Mouse (Mus musculus) frontal cortex, postnatal 25 days (tissue): Measurements from ENCODE around the gene Gcn1l1.

Source experiments
- DNase-seq, 2 experiments: peaks; one replicate each; pipeline ENCODE4 v3.0.0; 2022; ENCODE audit warnings: low spot score in 2 of 2

Gcn1l1 gene

DNA sequence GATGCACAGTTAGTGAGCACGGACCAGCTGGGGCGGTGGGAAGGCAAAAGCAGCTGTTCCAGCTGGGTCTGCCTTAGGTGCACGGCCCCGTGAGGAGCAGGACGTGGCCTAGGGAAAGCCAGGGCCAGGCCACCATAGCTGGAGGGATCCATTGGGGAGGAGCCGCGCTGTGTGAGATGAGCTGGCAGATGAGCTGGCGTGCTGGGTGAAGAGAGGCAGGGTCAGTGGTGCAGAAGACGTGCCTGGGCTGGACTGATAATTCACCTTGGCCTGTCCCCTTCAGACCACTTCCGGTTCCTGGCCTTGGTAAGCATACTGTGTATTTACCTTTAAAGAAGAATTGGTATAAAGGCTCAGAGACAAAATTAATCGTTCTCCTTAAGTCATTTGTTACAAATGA, 46.5 kb downstream of the Gcn1l1 start:
- no peak for DNase-seq

DNA sequence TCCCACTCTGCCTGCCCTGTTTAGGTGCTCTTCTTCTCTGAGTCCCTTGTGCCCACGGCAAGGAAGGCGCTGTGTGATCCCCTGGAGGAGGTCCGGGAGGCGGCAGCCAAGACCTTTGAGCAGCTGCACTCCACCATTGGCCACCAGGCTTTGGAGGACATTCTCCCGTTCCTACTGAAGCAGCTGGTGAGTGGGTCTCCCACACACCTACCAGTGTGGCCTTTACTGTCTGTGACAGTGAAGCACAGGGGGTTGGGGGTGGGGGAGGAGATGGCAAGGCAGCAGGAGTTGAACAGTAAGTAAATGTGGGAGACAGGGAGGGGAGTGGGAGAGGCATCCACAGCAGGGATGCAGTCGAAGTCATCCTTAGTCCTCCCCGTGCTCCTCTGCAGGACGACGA, 48.3 kb downstream of the Gcn1l1 start:
- DNase-seq = no peak

DNA sequence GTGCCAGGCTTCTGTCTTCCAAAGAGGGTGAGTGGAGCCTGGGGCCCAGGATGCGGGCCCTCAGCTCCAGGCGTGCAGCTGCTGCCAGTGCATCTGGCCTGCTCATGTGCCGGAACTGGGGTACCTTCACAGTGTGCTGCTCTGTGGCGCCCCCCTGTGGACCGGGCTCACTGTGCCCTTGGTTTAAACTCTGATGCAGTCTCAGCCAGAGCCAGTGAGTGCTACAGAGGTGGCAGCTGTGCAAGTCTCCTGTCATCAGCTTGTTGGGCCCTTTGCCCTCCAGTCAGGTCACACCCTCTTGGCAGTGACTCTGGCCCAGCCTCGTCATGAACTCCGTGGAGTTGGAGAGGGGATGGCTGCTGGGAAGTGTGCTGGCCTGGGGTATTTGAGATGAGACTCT, 49.9 kb downstream of the Gcn1l1 start:
- no peak for DNase-seq

DNA sequence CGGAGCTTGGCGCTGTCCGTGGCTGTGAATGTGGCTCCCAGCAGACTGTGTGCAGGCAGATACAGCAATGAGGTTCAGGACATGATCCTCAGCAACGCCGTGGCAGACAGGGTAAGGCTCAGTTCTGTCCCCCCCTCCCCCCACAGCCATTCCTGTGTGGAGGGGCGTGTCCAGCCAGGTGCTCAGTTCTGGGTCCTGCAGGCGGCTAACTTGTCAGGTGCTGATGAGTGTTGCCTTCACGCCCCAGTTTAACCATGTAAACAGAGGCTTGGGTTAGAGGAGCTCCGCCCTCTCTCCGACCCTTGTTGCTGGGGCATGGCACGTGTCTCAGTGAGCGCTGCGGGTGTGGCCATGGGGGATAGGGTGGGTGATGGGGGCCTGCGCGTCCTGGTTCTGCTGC, 54.6 kb downstream of the Gcn1l1 start:
- no peak for DNase-seq

DNA sequence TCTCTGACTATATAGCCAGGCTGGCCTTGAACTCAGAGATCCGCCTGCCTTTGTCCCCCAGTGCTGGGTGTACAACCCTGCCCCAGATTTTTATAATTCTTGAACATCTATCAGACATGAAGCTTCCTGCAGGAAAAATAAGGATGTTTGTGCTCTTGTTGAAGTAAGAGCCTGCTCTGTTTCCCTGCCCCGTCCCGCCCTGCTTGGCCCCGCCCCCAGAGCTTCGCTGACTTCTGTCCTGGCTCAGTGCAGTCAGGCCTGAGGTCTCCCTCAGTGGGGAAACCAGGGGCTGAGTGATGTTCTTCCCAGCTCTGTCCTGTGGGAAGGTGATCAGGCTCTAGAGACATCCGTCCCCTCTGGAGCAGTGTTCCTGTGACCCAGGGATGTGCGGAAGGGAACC, 57.6 kb downstream of the Gcn1l1 start:
- no peak for DNase-seq

DNA sequence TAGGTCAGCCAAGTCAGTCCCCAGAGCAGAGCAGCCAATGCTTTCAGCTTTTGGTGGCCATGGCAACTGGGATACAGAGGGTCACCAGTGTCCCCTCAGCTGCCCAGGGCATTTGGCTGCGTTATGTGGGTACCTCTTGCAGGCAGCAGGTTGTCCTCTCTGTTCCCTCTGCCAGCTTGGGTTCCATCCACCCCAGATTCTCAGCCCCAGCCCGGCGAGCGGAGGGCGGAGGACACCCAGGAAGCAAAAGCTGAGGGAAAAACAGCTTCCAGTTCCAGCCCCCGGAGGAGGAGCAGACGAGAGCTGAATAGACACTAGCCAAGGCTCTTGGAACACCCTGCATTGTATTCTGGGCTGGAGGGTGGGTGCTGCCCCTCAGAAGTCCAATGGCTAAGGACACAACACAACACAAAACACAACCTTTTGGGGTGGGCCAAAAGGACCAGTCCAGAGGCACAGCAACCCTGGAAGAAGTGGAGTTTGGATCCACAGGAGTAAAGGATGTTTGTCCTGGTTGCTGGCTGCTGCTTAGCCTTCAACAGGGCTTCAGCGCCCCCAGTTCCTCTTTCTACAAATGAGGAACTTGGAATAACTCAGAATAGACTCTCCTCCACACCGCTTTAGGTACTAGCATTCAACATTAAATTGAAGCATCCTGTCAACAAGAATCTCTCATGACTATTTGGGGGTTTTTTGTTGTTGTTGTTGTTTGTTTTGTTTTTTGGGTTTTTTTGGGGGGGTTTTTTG, 58.8 kb downstream of the Gcn1l1 start:
- no peak for DNase-seq

DNA sequence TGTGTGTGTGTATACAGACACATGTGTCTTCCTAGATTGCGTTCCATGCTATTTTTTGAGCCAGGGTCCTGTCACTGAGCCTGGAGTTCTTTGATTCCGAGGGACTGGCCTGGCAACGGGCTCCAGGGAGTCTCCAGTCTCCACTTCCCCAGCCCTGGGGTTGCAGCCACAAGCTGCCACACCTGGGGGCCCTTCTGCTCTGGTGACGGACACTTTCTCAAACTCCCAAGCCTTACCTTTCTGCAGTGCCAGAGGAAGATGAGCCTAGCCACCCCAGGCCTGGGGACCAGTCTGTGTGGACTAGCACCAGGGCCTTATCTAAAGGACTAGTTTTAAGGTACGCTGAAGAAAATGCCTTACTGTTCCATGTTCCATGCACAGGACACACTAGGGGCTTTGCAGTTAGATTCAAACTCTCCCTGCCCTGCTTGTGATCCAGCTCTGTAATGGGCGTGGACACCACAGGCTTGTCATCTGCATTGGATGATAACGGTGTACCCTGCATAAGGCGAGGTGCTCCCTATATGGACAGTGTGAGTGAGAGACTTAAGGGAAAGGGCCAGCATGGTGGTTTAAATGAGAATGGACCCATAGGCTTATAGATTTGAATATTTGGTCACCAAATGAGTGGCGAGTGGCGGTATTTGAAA, 61.3 kb downstream of the Gcn1l1 start:
- no peak for DNase-seq

DNA sequence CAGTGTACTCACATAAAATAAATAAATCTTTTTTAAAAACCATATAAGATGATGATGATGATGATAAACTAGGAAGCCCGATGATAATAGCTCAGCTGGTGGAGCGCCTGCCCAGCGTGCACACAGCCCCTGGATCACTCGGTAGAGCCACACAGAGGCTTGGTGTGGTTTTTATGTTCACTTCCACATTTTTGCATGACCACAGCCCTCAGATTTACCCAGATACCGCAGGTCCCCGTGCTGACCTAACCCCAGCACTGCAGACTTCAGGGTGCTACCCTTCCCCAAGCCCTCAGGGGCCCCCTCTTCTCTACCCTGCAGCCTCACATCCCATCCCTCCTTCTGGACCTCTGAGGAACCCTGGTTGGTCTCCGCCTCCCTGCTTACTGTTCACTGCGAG, 63.0 kb downstream of the Gcn1l1 start:
- DNase-seq = no peak

DNA sequence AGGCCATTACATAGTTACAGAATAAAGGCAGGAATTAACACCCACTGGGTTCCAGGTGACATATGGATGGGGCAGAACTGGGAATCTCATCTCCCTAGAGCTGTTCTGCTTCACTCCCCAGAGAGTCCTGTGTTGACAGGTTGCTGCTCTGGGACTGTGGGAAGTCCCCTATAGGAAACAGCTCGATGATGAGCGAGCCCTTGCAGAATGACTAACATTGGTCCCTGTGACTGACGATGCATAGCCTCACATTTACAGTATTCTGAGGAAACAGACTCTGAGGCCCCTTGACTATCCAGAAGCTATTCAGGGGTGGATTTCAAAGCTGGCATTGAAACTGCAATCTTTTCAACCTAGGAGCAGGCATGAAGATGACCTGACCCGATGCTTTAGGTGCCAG, 64.6 kb downstream of the Gcn1l1 start:
- no peak for DNase-seq

DNA sequence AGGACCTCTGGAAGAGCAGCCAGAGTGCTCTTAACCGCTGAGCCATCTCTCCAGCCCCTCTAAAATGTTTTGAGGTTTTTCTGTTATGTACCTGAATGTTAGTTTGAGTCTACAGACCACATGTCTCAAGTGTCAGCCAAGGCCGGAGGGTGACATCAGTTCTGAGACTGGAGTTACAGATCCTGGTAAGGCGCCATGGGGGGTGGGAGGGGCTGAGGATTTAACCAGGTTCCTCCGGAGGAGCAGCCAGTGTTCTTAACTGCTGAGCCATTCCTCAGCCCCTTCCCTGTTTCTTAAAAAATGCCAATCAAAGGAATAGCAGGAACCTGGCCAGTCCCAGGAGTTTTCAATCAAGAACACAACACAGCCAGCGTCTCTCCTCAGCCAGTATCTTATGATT, 65.2 kb downstream of the Gcn1l1 start:
- no peak for DNase-seq

DNA sequence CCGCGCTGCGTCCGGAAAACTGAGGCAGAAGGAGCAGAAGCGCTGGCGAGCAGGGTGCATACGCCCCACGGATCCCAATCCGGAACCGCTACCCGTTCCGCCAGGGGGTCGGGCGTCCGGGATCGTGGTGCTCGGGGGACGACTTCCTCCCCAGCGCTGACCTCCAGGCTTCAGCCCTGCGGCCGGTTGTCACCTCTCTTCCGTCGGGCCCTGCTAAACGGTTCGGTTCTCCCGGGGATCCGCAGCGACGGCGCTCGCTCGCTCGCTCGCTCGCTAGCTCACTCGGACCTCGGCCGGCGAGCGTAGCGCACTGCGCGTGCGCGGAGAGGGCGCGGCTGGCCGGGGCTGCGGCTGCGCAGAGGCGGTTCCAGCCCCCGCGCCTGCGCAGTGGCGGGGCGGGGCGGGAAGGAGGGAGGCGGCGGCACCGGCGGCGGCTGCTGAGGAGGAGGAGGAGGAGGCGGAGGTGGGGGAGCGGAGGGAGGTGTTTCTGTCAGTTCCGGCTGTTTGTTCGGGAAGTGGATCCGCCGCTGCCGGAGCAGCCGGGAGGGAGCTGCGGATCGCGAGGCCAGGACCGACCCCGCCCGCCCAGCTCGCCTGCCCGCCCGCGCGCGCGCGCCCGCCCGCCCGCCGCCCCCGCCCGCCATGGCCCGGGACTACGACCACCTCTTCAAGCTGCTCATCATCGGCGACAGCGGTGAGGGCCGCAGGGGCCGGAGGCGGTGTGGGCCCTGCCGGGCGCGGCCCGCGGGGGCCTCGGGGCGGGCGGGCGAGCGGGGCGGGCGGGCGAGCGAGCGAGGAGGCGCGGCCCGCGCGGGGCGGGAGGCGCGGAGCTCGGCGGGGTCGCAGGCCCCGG, 66.7 kb downstream of the Gcn1l1 start, which contains the start of gene Rab35:
TSS of gene Rab35 (plus strand) at position 404 of the 853 bp plus-strand sequence.
- peak; percentile 67 to 78 for DNase-seq

DNA sequence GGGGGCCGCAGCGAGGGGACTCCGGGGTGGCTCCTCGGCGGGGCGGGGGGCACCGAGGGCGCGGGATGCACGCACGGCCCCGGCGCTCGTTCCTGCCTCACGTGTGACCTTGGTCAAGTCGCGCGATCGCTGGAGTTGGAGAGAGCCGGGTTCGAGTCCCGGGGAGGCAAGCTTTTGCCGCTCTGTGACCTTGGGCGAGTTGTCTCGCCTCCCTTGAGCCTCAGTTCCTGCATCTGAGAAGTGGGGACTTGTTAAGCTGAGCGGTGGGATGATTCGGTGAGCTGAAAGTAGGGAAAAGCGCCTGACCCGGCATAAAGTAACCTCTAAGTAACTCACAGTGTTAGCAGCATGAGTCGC, 67.3 kb downstream of the Gcn1l1 start:
- DNase-seq = no peak

DNA sequence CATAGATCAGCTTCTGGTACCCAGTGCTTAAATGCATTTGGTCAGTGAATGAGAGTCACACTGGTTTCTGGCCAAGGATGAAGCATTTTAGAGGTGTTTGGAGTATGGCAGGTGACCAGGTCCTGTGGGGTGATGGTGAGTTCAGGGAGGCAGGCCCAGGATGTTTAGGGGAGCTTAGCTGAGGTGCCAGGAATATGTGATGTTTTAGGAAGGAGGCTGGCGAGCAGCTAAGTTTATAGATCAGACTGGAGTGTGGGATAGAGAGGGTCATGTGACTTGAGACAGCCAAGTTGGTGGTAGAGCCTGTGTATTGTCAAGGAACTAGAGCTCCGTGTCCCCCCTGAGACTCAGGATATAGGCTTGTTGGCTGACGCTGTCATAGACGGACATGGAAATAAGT, 68.0 kb downstream of the Gcn1l1 start:
- no peak for DNase-seq

DNA sequence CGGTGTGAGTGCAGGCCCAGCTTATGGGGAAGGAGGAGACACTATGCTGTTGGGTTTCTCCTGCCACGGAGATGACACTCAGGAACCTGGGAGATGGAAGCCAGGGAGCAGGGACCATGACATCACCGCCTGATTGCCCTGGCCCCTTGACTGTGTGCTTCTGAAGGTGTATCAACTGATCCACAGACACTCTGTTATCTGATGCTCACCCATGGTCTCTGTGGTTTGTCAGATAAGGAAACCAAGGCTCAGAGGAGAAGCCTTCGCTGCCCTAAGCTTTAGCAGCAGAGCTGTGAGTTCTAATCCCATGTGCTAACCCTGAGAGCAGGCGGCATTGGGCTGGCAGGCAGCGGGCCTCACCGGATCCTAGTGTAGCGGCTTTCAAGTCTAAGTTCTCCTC, 69.0 kb downstream of the Gcn1l1 start:
- DNase-seq = no peak

DNA sequence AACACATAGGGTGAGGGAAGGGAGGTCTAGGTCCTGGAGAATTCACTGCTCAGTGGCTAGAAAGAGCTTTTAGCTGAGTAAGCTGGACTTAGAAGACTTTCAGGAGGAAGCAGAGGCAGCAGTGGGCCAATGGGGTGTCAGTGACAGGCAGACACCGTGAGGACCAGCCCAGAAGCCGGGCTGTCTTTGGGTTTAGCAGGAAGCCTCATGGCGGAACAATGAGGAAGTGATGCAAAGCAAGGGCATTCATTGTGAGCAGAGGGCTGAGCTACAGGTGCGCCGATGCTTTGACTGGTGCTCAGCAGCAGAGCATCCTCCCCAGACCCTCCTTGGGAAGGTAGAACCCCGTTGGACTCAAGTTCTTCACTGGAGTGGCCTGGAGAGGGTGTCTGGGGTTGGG, 70.5 kb downstream of the Gcn1l1 start:
- DNase-seq = no peak

DNA sequence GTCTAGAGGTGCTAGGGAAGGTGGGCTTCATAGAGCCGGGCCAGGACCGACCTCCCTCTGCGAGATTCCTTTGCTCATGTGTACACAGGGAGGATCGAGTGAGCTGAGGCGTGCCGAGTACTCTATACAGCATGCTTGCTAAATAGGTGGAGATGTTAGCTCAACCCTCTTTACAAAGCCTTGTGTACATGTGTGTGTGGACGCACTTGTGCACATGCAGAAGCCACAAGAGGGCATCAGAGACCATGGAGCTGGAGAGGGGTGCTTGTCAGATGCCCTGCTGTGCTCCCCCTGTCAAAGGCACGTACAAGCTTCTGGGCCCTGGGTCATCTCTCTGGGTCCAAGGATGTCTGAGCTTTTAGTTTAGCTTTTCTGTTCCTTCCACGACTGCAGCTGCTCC, 79.1 kb downstream of the Gcn1l1 start:
- no peak for DNase-seq

DNA sequence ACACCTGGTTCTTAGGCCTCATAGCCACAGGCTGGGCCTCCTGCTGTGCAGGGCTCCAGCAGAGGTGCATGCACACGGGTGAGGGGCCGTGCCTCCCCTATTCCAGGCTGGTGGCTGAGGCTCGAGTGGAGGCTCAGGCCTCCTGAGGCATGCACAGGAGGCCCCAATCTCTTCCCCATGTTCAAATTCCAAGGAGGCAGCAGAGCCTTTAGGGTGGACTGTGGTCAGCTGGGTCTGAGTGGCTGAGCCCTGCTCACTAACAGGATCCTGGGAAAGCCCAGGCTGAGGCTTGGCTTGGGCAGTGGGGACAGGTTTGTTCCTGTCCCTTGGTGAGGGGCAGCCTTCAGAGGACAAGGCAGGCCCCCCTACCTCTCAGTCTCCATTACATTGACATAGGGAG, 83.8 kb downstream of the Gcn1l1 start:
- no peak for DNase-seq

DNA sequence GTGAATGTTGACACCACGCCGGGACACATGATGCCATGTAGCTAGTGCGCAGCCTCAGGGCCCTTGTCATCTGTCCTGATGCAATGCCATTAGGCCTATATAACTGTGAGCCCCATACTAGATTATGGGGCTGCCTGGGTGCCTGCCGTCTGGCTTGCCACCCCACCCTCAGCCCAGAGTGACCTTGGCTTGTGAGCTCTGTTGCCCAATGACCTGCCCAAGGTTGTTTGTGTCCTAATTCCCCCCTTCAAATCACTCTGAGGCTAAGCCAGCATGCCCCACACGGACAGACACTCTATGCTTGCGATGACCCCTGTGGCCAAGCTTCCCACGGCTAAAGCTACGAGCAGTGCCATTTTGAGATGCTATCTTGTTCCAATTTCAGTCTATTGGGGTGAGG, 84.6 kb downstream of the Gcn1l1 start:
- DNase-seq = no peak

DNA sequence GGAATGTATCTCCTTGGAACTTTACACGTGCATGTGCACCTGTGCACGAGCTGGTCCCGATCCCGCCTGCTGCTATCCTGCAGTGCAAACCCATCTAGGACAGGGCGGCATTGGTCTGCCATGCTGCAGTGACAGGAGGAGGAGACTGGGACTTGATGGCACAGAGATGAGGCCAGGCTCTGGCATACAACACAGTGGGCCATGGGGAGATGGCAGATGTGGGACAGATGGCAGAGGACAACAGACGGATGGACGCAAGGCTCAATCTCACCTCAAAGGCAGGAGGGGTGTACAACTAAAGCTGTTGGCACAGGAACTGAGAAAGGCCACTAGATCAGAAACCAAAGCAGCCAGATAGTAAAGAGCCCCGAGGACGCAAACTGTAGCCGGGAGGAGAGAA, 85.8 kb downstream of the Gcn1l1 start:
- no peak for DNase-seq

DNA sequence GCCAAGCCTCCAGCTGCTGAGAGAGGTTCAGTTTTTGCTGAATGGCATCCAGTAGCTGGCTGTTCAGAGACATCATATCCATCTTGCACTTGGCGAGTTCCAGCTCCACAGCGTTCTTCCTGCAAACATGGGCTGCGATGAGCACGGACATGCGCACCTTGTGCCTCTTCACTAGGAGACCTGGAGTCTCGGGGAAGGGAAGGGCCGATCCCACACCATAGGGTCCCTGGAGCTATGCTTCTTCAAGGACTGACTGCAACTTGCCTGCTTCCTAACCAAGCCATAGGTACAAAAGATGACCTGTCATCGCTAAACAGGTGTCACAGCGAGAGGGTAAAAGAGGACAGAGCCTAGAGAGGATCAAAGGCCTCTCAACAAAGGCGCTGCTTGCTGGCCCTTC, 86.8 kb downstream of the Gcn1l1 start:
- no peak for DNase-seq

DNA sequence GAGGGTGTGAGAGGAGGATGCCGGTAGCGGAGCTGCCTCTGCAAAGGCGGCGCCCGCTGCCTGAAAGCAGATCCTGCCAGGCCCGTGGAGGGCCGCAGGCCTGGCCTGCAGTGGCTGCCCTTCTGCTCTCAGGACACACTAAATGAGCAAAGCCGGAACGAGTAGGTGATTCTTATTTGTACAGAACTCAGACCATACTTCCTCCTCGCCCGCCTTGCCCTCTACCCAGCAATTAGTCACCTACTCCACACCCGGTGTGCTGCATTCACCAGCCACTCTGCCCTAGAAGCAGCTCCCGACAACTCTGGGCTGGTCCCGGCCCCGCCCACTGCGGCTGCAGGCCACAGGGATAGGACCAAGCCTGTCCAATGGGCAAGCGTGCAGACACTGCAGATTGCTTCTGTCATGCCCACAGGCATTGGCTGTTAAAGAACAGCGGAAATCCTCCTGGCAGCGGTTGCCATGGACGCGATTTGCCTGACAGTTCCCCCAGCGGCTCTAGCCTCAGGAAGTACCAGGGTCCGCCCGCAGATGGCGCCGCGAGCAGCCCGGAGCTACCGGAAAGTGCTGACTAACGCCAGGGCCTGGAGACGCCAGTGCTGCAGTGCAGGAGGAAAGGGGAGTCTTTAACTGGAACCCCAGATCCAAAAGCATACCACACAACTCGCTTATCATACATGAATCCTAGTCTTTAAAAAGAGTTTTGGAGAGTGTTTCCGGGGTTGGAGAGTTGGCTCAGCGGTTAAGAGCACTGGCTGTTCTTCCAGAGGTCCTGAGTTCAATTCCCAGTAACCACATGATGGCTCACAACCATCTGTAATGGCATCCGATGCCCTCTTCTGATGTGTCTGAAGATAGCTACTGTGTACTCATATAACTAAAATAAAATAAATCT, 87.9 kb downstream of the Gcn1l1 start:
- DNase-seq = peak; percentile 100

DNA sequence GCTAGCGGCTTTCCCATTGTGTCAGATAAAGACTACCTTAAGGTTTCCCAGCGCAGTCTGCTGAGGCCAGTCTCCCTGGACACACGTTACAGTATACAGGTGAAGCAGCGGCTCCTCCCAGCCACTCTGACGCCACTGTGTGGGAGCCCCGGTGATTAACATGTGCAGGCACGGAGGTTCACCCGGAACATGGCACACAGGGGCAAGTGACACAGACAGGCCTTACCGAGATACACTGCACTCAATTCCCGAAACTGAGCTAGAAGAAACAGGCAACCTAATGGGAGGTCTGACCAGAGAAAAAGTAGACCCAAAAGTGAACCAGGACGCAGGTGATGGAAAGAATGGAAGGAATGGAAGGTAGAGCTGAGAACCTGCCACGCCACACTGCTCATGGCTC, 88.7 kb downstream of the Gcn1l1 start:
- DNase-seq = no peak
